Mouse (Mus musculus) liver, embryonic 12.5 days (tissue): Measurements from ENCODE around the gene Kcnmb1. TPM values are rescaled to one million over a fixed set of nuclear protein-coding genes. Genes with fewer than 3 reads are reported as not detected.

Source experiments
- ATAC-seq: fragments of 200-750 bp; cut with Nextera tagmentation; 2 replicates; pipeline ENCODE4 v1.8.0; 2017; ENCODE audit warnings: moderate number of reproducible peaks, mild to moderate bottlenecking, moderate library complexity
- H3K27ac ChIP-seq: fragments of 300-500 bp; sonication (generic); 2 replicates; pipeline ENCODE4 v1.5.1; 2016; ENCODE audit warnings: mild to moderate bottlenecking
- H3K27me3 ChIP-seq: fragments of 300-500 bp; sonication (generic); replicated peaks from 2 replicates; pipeline ENCODE4 v1.6.1; 2016; ENCODE audit warnings: mild to moderate bottlenecking, moderate library complexity
- H3K36me3 ChIP-seq: fragments of 300-500 bp; sonication (generic); 2 replicates; pipeline ENCODE4 v1.6.1; 2016; ENCODE audit warnings: mild to moderate bottlenecking, moderate library complexity
- H3K4me1 ChIP-seq: fragments of 300-500 bp; sonication (generic); 2 replicates; pipeline ENCODE4 v1.6.1; 2016
- H3K4me2 ChIP-seq: fragments of 300-500 bp; sonication (generic); 2 replicates; pipeline ENCODE4 v1.6.1; 2016; ENCODE audit warnings: mild to moderate bottlenecking, moderate library complexity
- H3K4me3 ChIP-seq: fragments of 300-500 bp; sonication (generic); 2 replicates; pipeline ENCODE4 v1.5.1; 2016; ENCODE audit warnings: mild to moderate bottlenecking, moderate library complexity
- H3K9ac ChIP-seq: fragments of 300-500 bp; sonication (generic); 2 replicates; pipeline ENCODE4 v1.6.1; 2016; ENCODE audit warnings: mild to moderate bottlenecking, moderate library complexity
- H3K9me3 ChIP-seq: fragments of 300-500 bp; sonication (generic); replicated peaks from 2 replicates; pipeline ENCODE4 v1.6.1; 2016; ENCODE audit warnings: mild to moderate bottlenecking, moderate library complexity
- WGBS: fragments of 180-500 bp; shearing (Covaris S2); methylation state at CpG from one replicate; pipeline ENCODE4 v1.1.7; 2016; ENCODE audit not compliant: insufficient replicate concordance; 5-methylcytosine and 5-hydroxymethylcytosine counted together
- polyA plus RNA-seq: library from polyadenylated mRNA; unstranded; fragments of >200 nt; fragmentation: Nextera tagmentation; extraction: Ambion mirVana; gene quantifications from 2 replicates; pipeline ENCODE4 v1.2.1, GENCODE M21; 2016

The Kcnmb1 gene
- polyA plus RNA-seq, 1 experiment from 2014 or later: 0.18 TPM

DNA sequence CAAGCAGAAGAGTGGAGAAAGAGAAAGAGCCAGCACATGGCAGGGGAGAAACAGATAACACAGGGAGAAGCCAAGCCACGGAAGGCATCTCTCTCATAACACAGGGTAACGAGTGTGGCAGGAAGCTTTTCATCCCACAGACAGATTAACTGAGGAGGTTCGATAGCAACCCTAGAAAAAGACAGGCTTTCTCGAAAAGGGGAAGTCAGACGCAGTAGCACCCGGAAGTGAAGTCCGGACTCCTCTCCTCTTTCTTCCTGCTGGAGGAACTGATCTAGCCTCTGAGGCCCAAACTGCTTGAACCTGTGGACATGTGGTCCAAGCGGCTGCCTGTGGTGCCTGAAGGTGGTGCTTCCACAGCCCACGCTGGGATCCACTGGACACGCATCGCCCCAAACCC lies 45.4 kb downstream of the Kcnmb1 start:
- Histone ChIP-seq H3K4me3 (peak overlapping the region; percentile 41), H3K4me1 (peaks cover 22% of the 10 kb centered on the region), H3K27me3 (no peaks in the 10 kb centered on the region), H3K9me3 (no peaks in the 10 kb centered on the region), H3K9ac (peak overlapping the region; percentile 45), H3K36me3 (no peaks in the 10 kb centered on the region), H3K4me2 (peak overlapping the region; percentile 70), H3K27ac (peak overlapping the region; percentile 72)
- peak; percentile 40 for ATAC-seq
- WGBS: 21% methylated on average over 11 of the region's 11 CpGs

DNA sequence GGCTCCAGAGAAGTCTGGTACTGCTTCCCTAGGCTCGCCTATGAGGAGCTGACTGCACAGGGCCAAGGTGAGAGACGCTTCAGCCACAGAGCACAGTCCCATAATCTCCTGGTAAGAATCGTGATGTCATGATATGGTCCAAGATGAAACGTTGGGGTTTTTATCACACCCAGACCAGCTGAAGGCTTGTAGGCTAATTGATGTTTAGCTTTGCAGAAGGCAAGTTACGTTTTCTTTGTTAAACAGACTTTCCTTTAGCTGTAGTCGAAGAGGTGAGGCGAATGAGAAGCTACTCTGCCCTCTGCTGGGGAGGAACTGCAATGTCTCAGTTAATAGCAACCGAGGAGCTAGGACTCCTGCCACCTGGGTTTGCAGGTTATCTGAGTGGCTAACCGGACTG lies 45.9 kb downstream of the Kcnmb1 start:
- Histone ChIP-seq H3K9ac (peak overlapping the region; percentile 45), H3K4me1 (peaks cover 22% of the 10 kb centered on the region), H3K27me3 (no peaks in the 10 kb centered on the region), H3K36me3 (no peaks in the 10 kb centered on the region), H3K4me2 (peak overlapping the region; percentile 70), H3K27ac (peak overlapping the region; percentile 72), H3K4me3 (peak overlapping the region; percentile 41), H3K9me3 (no peaks in the 10 kb centered on the region)
- ATAC-seq: peak; percentile 65
- 8% methylated on average over 9 of the region's 9 CpGs for WGBS

DNA sequence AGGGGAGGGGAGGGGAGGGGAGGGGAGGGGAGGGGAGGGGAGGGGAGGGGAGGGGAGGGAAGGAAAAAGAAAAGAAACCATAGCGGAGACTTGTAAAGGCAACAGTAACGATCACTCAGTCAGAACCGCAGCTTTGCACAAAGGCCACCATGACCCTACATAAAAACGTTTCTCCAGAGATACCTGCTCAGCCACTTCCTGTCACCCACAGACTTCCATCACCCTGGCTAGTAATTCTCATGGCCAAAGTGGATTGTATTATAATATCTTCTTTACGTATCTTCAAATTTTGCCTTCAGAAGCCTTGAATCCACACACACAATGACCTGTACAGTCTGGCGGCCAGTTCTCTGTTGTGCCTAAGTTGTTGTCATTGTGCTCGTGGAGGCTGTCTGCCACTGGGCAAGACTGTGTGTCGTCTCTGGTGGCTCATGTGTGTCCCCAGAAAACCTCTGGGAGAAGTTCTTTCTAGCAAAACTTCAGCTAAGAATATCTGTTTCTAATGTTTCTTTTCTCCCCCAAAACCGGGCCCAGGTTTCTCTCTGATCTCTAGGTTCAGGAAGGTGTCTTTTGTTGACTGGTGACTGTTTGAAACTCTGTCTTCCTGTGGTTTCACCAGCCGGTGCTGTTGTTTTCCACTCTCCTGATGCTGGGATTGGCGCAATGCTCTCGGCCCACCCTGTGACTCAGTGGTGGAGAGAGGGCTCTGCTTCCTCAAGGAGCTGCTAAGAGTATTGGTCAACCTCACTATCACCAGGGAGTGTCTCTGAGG lies 46.7 kb downstream of the Kcnmb1 start:
- no peak overlapping the region for H3K27ac ChIP-seq
- WGBS: 51% methylated on average over 10 of the region's 12 CpGs
- no peak for ATAC-seq

DNA sequence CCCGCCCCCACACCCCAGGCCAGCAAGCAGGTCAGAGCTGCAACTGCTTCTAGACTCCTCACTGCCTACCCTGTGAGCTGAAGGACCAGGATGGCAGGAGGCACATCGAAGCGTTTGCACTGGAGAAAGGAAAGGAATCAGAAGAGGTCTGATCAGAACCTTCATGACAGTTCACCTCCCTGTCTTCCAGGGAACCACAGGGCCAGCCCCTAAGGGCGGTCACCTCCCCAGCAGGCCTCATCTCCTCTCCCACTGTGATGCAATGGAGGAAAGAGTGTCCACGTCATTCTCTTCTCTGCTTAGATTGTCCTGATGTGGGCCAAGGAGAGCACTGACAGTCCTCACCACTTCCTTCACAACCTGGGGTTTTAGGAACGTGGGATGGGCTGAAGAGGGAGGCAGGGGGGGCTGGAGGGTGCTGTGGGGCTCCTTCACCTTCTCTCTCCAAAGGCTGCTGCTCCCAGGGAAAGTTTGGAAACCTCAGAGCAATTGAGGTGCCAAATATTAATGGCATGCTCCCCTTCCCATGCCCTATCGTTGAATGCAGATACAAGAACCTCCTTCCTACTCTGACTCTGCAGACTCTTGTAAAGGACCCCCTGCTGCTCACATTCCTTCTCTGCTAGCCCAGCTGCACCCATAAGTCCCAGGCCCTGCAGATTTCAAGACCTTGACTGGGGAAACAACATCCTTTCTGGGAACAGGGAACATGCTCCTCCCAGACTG lies 47.5 kb downstream of the Kcnmb1 start:
- Histone ChIP-seq H3K9ac (no peak overlapping the region), H3K27ac (peak overlapping the region; percentile 26; the same call in 1 of the 2 replicates), H3K4me2 (no peak overlapping the region), H3K9me3 (no peaks in the 10 kb centered on the region), H3K27me3 (no peaks in the 10 kb centered on the region), H3K4me3 (no peak overlapping the region), H3K36me3 (no peaks in the 10 kb centered on the region), H3K4me1 (peaks cover 22% of the 10 kb centered on the region)
- ATAC-seq: peak; percentile 13; the same call in 1 of the 2 replicates
- 43% methylated on average over 7 of the region's 7 CpGs for WGBS

More for the DNA sequence above, 46.7 kb downstream of the Kcnmb1 start:
- Histone ChIP-seq H3K9me3 (no peaks in the 10 kb centered on the region), H3K4me3 (no peak overlapping the region), H3K27me3 (no peaks in the 10 kb centered on the region), H3K4me2 (no peak overlapping the region), H3K9ac (no peak overlapping the region), H3K36me3 (no peaks in the 10 kb centered on the region), H3K4me1 (peaks cover 22% of the 10 kb centered on the region)

DNA sequence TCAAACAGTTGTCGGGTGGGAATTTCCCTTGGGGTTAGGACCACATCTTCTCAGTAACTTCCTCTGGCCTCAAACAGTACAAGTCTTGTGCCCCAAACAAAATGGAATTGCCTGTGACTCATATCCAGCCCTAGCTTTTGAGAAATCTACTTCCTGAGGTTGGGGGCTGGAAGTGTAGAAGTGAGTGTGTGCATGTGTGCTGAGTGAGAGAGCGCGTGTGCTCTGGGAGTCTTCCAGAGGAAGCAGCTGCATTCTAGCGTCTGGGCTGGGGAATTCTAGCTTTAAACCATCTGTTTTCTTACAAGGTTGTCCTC lies 48.0 kb downstream of the Kcnmb1 start:
- ATAC-seq: peak; percentile 16; the same call in 1 of the 2 replicates
- H3K4me2 ChIP-seq: no peak overlapping the region
- peak overlapping the region; percentile 26; the same call in 1 of the 2 replicates for H3K27ac ChIP-seq
- 52% methylated on average over 4 of the region's 4 CpGs for WGBS
- H3K4me3 ChIP-seq: no peak overlapping the region
- H3K4me1 ChIP-seq: peaks cover 22% of the 10 kb centered on the region
- H3K36me3 ChIP-seq: no peaks in the 10 kb centered on the region
- H3K9me3 ChIP-seq: no peaks in the 10 kb centered on the region
- no peaks in the 10 kb centered on the region for H3K27me3 ChIP-seq
- H3K9ac ChIP-seq: no peak overlapping the region

DNA sequence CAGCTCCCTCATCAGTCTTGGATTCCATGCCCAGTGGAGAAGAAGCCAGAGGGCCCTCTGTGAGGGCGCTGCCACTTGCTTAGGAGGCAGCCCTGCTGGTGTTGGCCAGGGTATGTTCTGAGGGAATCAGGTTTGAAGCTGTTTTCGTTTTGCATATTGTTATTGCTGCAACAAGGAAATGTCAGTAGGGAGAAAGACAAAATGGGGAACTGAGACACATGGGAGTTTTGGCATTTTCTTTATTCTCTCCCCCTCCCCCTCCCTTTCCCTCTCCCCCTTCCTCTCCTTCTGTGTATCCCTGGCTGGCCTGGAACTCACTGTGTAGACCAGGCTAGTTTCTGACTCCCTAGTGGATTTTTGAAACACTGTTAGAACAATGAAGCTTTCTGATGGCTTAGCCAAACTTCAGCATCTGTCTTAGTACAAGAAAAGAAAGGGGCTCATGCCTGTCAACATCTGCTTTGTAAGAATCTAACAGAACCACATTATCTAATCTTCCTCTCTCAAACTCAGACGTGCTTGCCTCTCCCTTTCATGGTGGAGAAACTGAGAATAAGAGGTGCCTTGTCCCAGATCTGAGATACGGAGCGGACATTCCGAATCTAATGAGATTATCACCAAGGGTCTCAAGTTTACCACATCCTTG lies 49.3 kb downstream of the Kcnmb1 start:
- peaks cover 22% of the 10 kb centered on the region for H3K4me1 ChIP-seq
- peak overlapping the region; percentile 45; the same call in 1 of the 2 replicates for H3K27ac ChIP-seq
- WGBS: 49% methylated on average over 6 of the region's 6 CpGs
- no peak for ATAC-seq
- no peak overlapping the region for H3K4me2 ChIP-seq
- H3K9ac ChIP-seq: no peak overlapping the region
- no peak overlapping the region for H3K4me3 ChIP-seq
- H3K36me3 ChIP-seq: no peaks in the 10 kb centered on the region
- no peaks in the 10 kb centered on the region for H3K9me3 ChIP-seq
- H3K27me3 ChIP-seq: no peaks in the 10 kb centered on the region

Other genes with a start within 250 kb of the Kcnmb1 start
- gene Kcnip1, start 30.1 kb downstream of the Kcnmb1 start, polyA plus RNA-seq: 0.39 and 0.66 TPM in 2 replicates
- gene Lcp2, start 83.9 kb downstream of the Kcnmb1 start, polyA plus RNA-seq: 10.5 and 11.5 TPM in 2 replicates
- gene 4930469K13Rik, start 135.5 kb downstream of the Kcnmb1 start, polyA plus RNA-seq: not detected in 2 replicates
- gene Foxi1, start 245.1 kb downstream of the Kcnmb1 start, polyA plus RNA-seq: not detected in 2 replicates